Mouse (Mus musculus) frontal cortex, postnatal 14 days (tissue): Measurements from ENCODE around the gene Esrrg.

Experiments used
- DNase-seq, 2 experiments: peaks; one replicate each; pipeline ENCODE4 v3.0.0; 2022; ENCODE audit warnings: low spot score in 2 of 2

Esrrg gene

DNA sequence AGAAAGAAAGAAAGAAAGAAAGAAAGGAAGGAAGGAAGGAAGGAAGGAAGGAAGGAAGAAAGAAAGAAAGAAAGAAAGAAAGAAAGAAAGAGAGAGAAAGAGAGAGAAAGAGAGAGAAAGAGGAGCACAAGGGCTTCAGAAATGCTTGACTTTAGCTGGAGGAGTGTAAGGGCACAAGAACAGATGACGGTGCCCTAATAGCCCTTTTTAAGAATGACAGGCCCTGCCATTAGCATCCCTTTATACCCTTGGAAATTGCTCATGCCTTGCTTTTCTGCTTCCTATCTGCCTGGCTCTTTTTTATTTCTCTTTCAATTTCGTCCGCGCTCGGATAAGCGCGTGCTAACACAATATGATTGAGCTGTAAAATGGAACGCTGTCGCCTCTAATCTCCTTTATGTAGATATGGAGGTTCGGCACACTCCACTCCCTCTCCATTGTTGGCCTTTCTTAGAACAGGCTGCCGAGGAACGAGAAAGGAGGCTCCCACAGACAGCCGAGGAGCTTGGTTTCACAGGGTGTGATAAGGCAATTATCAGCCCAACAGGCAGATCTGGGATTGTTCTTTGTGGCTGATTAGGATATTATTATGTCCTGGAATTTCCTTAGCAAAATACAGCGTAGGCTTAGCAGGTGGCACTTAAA, 546.0 kb downstream of the Esrrg start:
- peak in 1 of 2 experiments; percentile 6 for DNase-seq

DNA sequence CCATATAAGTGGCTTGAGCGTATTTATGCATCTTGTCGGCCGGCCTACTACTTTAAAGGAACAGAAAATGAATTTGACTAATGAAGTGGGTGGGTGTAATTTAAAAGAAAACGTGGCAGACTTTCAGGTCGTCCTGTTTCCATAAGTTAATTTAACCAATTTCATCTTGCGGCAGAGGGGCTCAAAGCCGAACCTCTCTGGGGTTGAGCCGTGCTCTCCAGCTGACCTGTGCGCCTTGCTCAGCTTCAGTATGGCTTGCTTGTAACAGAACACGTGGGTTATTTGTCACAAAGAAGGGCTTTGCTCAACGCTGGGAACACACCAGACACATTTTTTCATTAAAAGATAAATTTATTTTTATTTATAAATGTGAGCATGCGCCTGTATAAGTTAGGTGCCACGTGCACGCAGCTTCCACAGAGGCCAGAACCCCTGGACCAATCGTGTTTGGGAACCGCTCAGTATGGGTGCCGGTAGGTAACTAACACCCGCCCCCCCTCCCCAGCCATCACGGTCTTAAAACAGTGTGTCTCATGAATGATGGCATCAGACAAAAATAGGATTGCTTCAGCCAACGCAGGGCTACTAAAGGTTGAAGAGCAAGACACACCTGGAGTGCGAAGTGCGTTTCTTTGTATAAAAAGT, 546.7 kb downstream of the Esrrg start:
- DNase-seq: no peak

DNA sequence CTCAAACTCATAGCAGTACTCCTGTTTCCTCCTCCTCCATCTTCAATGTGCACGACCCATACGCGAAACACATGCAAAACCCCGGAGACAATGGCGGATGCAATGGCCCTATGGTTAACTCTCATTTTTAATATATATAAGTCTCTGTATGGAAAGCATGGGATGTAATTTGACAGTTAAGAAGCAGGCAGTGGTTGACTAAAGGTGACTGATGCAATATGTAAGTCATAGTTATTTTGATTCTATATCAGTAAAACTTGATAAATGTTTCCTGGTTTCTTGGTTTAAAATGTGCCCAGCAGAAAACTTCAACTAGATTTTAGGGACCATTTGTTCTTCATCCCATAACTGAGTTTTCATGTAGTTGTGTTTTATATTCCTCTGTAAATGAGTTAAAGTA, 547.9 kb downstream of the Esrrg start:
- DNase-seq: no peak

DNA sequence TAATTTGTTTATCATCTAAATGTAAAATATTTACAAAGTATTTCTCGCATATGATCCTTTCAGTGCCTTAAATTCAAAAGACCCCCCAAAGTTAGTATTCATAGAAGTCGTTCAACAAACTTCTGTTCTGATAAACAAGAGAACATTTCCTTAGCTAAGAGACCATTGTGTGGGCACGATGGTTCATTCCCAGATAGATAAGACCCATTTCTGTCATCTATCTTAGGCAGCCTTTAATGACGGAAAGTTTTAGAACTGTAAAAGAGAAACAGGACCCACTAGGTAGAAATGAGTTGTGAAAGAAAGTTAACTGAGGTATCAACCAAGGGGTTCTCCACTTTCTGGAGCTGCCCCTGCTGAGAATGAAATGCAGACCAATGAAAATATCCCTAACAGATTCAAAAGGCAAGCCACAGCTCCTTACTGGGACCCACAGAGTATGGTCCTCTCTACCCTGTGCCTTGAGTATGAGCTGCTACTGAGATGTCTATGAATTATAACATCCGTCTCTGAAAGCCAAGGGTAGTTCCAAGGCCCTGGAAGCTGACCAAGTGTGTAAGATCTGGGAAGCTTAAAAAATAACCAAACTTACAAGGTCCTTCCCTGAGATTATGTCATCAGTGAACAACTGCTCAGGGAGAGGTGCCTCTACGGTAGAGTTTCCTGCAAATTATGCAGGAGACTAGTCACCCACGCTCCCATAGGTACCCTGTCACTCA, 548.8 kb downstream of the Esrrg start:
- DNase-seq: no peak

DNA sequence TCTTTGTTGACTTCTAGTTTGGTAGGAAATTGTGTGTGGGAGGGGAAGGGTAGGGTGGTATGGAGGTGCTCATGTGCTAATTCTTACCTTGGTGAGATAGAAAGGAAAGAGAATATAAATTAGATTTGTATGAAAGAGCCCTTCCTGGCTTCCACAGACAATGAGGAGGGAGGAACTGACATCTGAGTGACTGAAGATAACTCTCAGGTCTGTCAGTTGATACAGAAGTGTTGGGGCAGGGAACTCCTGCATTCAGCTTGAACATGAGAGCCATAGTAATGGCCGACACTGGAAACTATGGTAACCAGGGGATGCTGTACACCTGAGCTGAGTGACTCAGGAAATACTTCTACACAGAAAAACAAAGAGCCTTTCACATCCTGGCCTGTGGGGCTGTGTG, 550.1 kb downstream of the Esrrg start:
- no peak for DNase-seq

DNA sequence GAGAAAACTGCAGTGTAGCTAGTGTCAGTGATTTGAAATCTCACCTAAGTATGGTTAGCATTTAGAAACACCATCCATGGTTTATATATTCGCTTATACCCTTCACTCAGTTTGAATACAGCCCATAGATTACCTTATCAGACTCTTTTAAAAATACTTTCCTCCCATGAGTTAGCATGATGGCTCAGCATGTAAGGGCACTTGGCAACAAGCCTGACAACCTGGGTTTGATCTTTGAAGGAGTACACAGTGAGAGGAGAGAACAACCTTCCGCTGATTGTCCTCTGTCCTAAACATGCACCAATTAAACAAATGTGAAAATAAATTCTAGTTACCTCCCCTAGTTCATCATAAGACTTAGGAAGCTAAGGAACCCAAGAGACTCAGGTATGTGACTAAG, 550.5 kb downstream of the Esrrg start:
- no peak for DNase-seq

DNA sequence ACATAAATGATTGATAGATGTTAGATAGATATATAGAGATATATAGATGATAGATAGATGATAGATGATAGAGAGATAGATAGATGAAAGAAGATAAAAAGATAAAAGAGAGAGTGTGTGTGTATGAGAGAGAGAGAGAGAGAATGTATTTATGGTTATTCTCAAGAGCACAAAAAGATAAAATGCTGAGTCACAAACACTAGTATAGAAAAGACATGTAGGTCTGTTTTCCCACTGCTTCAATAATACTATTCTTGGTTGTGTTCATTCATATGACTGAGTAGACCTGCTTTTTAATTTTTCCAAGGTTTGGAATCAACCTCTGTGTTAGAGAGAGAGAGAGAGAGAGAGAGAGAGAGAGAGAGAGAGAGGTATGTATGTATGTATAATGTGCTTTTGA, 554.5 kb downstream of the Esrrg start:
- DNase-seq: no peak

DNA sequence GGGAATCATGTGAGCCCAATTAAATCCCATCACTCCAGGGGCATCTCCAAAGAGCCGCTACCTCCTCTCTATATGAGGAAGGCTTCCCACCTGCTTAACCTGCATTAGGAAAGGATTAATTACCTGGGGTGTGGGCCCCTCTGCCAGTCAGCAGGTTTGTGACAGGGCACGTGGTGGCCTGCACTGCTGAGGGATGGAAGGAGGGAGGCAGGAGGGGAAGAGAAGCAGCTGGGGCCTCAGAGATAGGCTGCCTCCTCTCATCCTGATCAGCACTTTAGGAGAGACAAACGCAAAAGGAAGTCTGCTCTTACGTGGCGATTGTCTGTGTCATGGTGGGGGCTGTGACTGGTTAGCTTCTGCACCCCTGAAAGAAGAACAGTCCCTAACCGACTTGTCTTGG, 555.7 kb downstream of the Esrrg start:
- DNase-seq: no peak

DNA sequence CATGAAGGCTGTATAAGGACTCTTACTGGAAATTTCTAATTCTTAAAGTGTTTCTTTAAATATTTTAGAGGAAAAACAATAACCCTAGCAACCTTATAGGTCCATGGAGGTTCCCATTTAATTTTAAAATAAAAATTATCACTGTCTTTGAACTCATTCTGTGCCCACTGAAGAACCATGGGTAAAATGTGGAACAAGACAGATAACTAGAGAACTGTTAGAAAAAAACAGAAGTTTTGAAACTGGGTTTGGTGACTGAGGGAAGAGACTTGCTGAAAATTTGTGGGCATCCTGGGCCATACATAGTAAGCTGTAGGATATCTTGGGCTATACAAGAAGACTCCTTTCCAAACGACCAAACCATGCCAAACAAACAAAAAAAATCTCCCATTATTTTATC, 565.3 kb downstream of the Esrrg start:
- DNase-seq: no peak

DNA sequence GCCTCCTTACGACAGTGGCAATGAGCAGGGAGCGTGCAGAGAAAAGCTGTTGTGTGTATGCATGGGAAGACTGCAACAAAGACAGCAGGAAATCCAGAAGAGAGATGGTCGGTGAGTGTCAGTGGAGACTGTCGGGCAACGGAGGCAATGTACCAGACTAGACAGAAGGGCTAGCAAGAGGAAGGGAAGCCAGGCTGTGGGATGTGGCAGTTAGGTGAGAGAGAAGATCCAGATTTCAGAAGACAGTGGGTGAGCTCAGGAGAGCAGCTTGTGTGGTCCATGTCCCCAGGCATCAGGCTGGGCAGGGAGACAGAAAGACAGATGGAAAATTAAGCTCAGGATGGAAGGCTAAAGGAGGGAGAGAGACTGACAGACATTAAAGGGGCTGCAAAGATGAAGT, 574.4 kb downstream of the Esrrg start:
- DNase-seq: no peak

DNA sequence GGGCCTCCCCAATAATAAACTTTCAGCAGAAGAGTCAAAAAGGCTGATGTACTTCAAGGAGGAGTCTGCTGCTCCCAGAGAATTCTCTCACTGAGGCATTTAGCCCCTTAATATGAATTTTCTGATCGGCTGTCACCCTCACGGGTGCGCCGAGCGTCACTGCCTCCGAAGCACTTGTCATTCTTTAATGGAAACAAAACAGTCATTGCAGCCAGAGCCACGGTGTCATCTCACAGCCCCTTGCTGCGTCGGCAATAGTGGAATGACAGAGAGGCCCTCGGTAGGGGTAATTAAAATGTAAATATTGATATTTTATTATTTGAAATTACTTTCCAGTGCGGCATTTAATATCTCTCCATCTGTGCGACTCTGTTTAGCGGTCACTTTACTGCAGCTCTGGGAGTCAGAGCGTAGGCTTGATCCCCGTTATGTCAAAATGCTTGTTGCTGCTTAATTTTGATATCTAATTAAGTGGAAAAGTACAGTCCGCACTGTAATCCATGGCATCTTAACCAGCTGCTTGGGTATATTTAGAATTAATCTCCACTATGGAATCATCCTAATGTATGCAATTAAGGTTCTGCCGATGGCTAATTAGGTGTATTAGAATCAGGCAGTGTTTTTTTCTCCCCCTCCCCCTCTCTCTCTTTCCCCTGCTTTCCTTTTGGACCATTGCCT, 578.0 kb downstream of the Esrrg start:
- no peak for DNase-seq

DNA sequence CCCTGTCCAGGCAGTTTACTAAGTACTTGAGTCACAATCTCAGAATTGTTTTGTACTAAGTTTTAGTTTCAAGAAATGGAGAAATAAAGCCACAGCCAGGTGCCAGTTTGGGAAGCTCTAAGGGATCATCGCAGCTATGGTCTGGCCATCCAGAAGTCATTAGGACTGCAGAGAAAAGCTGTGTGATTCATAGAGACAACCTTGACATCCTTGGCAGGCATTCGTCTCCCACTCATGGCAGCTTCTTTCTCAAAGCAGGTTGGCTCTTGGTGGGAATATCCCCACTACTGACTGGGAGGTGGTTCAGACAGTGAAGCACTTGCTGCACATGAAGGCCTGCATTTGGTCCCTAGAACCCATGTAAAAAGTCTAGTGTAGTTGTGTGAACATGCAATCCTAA, 584.4 kb downstream of the Esrrg start:
- no peak for DNase-seq

DNA sequence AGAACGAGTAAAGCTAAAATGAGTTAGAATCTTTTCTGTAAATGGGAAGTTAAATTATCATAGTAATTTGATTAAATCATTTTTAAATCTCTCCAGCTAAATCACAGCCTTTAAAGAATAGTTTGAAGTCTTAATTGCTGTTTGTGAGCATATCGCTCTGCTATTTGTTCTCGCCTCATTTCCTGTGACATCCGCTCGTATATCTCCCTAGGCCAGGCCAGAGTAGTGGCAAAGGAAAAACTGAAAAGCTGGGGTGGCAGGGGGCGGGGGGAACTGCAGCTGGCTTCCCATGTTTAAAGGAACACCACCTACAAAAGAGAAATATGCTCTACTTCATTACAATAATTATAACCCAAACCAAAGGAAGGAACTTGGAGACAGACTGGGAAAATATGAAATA, 598.8 kb downstream of the Esrrg start:
- no peak for DNase-seq

DNA sequence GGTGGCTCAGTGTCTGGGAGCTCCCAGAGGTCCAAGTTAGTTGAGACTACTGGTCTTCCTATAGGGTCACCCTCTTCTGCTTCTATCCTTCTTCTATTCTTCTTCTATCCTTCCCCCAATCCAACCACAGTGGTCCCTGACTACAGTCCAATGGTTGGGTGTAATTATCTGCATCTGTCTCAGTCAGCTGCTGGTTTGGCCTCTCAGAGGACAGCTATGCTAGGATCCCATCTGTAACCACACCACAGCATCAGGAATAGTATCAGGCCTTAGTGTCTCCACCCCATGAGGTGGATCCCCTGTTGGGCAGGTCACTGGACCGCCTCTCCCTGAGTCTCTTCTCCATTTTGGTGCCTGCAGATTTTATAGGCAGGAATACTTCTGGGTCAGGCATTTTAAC, 600.4 kb downstream of the Esrrg start:
- no peak for DNase-seq

DNA sequence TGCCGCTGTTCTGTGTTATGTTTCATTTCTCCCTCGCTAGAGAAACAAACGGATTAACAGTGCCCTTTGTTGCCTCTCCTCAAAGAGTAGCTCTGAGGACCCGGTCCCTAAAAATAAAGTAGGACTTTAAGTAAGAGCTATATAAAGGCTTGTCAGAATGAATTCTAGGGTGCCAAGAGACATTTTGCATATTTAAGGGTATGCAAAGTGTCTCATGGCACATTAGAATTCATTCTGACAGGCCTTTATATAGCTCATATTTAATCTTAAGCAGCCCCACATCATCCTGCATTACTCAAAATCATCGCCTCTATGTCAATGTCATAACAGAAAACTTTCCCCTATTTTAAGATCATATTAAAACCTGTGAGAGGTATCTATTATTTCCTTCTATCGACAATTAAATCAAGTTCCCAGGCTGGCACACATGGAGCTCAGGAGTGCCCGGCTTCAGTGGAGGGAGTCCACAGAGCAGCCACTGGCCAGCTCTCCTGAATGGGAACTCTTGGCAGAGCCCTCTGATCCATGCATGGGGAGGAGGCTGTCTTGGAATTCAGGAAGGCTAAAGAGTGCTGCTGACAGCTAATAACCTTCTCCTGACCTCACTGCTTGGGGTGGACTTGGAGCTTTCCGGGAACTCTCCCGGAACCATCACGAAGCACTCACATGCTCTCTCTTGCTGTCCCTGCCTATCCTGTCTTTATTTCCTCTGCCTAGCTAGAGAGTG, 606.5 kb downstream of the Esrrg start:
- no peak for DNase-seq

DNA sequence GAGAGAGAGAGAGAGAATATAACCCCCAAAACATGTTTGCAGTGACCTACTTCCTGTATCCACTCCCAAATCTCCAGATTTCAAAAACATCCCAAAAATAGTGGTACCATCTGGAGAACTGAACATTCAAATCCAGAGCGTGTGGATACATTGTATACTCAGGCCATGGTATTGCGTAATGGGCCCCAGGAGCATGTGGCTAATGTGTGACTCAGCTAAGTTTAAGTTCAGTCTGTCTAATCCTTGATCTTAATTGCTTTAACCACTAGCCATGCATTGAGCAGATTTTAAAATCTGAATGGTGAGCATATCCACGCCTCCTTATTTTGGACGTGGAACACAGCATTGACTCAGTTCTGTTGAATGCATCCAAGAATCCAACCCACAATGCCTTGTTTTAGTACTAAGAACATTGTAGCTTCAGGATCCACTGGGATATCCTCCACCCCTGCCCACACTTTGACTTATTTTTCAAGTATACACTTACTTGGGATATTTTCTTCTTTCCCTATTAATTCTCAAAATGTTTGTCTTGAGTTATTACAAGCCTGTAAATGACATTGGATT, 612.7 kb downstream of the Esrrg start:
- no peak for DNase-seq

DNA sequence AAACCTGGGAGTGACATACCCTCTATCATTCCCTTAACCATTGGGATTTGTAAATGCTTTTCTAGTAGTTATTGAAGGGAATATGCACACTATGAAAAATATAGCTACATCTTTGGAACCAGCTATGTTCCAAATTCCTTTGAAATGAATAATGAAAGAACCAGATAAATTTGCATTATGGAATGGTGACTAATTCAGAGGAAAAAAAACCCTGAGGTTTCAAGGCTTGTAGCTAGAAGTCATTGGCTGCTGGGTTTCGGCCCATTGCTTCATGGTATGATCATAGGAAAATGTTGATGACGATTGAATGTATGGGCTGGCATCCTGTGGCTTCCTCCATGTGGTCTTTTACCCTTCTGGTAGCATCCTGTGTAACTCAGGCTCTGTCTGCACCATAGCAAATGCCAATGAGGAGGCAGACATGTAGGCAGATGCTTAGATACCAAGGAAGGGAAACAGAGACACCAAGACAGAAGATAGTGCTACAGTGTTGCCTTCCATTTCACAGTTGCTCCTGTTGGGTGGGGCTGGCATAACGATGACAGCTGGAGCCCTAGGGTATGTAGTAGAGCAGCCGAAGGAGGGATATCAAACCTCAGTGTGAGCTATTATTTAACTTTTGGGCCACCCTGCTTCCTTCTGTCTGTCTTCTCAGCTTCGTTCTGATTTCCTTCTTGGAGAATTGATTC, 624.6 kb downstream of the Esrrg start:
- DNase-seq: no peak

DNA sequence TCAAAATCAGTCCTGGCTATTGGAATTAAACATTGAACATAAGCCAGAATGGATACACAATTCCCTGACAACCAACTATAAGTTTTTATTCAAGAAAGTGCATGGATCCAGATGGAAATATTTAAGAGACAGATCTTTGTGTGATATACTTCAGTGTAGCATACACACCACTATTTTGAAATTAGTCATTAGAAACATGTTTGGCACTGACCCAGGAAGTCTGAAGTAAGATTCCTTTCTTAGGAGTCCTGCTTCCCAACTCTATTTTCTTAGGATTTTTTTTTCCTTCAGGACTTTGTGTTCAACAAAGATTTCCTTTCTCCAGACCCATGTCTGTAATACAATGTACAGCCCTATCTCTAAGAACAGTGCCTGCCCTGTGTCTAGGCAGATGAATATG, 630.0 kb downstream of the Esrrg start:
- no peak for DNase-seq

DNA sequence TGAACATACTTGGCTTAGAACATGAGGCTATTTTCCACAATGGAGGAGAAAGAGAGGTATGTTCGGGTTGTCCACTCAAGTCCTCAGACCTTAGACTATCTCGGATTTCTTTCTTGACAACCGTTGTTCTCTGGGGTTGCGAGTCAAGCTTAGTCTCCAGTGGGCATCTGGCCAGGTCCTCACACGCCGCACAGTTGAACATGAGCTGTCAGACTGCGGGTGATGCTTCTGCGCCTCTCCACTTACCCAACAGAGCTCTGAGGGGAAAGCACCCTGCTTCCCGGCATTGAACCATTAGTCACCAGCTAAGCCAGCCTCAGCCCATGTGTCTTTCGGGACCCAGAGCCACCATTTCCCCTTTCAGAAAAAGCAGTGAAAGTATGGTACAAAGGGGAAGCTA, 633.2 kb downstream of the Esrrg start:
- no peak for DNase-seq

DNA sequence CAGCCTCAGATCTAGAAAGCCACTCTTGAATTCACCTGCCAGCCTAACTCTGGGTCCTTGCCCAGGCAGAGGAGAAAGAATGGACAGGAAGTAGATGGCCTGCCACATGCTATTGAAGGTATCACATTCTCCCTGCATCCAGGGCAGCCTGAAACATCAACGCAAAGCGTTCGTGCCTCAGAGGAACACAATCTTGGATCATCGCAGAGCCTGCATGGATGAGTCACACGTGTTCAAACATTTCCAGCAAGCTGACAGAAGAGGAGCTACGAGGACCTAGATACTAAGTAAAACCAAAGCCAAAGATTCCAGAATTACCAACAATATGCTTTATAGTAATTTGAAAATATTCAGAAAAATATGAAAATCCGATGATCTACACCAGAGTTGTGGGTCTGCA, 648.9 kb downstream of the Esrrg start:
- peak in 1 of 2 experiments; percentile 5 for DNase-seq
